Mouse (Mus musculus) neural tube, embryonic 11.5 days (tissue): Measurements from ENCODE around the gene Ache. TPM values are rescaled to one million over a fixed set of nuclear protein-coding genes. Genes with fewer than 3 reads are reported as not detected.

Experiments
- ATAC-seq: fragments of 200-750 bp; cut with Nextera tagmentation; 2 replicates; pipeline ENCODE4 v1.8.0; 2017; ENCODE audit warnings: moderate number of reproducible peaks, mild to moderate bottlenecking, moderate TSS enrichment, moderate library complexity; ENCODE audit not compliant: insufficient read depth, low FRiP score, low TSS enrichment
- DNase-seq: peaks from one replicate; pipeline ENCODE4 v3.0.0-alpha.2; 2015; ENCODE audit warnings: low spot score
- H3K27ac ChIP-seq: fragments of 300-500 bp; sonication (generic); 2 replicates; pipeline ENCODE4 v1.5.1; 2014; ENCODE audit warnings: low read depth, mild to moderate bottlenecking, low read length
- H3K27me3 ChIP-seq: fragments of 300-500 bp; sonication (generic); 2 replicates; pipeline ENCODE4 v1.6.1; 2014; ENCODE audit warnings: mild to moderate bottlenecking, low read length, mixed read lengths; ENCODE audit not compliant: control insufficient read depth, insufficient read depth
- H3K36me3 ChIP-seq: fragments of 300-500 bp; sonication (generic); 2 replicates; pipeline ENCODE4 v1.6.1; 2014; ENCODE audit warnings: mild to moderate bottlenecking, low read length, moderate library complexity, mixed read lengths; ENCODE audit not compliant: control insufficient read depth, insufficient read depth
- H3K4me1 ChIP-seq: fragments of 300-500 bp; sonication (generic); 2 replicates; pipeline ENCODE4 v1.6.1; 2014; ENCODE audit warnings: low read length, mixed read lengths; ENCODE audit not compliant: control insufficient read depth, insufficient read depth
- H3K4me2 ChIP-seq: fragments of 300-500 bp; sonication (generic); 2 replicates; pipeline ENCODE4 v1.6.1; 2014; ENCODE audit warnings: low read depth, mild to moderate bottlenecking, moderate library complexity
- H3K4me3 ChIP-seq: fragments of 300-500 bp; sonication (generic); 2 replicates; pipeline ENCODE4 v1.5.1; 2014; ENCODE audit warnings: low read depth, low read length
- H3K9ac ChIP-seq: fragments of 300-500 bp; sonication (generic); 2 replicates; pipeline ENCODE4 v1.6.1; 2014; ENCODE audit warnings: mild to moderate bottlenecking, low read length
- H3K9me3 ChIP-seq: fragments of 300-500 bp; sonication (generic); 2 replicates; pipeline ENCODE4 v1.6.1; 2016; ENCODE audit warnings: low read length; ENCODE audit not compliant: control insufficient read depth
- WGBS: fragments of 180-500 bp; shearing (Covaris S2); extraction: QIAGEN DNeasy Blood & Tissue Kit; methylation state at CpG from one replicate; pipeline ENCODE4 v1.1.7; 2014; 5-methylcytosine and 5-hydroxymethylcytosine counted together
- polyA plus RNA-seq: library from polyadenylated mRNA; unstranded; fragments of >200 nt; fragmentation: Nextera tagmentation; extraction: Ambion mirVana; gene quantifications from 2 replicates; pipeline ENCODE4 v1.2.1, GENCODE M21; 2014

Ache gene
- polyA plus RNA-seq, 1 experiment from 2014 or later, result 14.7 TPM

DNA sequence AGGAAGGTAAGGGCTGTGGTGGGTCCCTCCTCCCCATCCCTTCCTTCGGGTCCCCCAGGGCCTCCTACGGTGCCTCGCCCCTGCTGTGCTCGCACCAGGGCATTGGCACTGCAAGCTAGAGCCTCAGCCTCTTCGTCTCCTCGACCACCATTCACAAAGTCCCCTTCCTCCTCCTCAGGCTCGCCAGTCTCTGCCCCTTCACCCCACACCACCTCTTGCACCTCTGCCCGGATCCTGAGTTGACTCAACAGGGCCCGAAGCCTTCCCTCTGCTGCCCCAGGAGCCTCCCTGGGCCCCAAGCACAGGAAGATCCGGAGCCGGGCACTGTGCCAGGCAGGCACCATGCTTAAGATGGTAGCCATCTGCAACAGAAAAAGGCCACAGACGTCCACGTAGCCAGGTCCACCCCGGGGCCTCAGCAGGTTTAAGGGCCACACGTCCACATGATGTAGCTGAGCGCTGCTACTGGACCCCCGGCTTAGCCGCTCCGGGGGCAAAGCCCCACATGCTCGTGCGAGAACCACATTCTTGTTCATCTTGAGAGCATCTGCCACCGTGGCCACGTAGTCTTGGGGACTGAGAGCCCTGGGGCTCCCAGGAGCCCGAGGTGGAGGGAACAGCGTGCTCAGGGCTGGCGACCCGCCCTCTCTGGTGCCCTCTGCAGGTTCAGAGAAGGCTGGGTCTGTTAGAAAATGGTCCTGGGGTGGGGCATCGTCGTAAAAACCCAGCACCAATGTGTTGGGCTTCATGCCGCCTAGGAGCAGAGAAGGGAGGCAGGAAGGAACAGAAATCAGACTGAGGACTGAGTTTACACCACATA, 28.0 kb downstream of the Ache start:
- Histone ChIP-seq H3K4me3 (no peak overlapping the region), H3K9ac (no peak overlapping the region), H3K9me3 (no peaks in the 10 kb centered on the region), H3K36me3 (no peaks in the 10 kb centered on the region; the same call in 1 of the 2 replicates), H3K27ac (no peak overlapping the region), H3K27me3 (no peaks in the 10 kb centered on the region), H3K4me2 (no peak overlapping the region), H3K4me1 (peaks cover 21% of the 10 kb centered on the region)
- whole genome bisulfite sequencing, result 41% methylated on average over 30 of the region's 30 CpGs
- ATAC-seq (peak; percentile 15; the same call in 1 of the 2 replicates), DNase-seq (peak; percentile 42)

DNA sequence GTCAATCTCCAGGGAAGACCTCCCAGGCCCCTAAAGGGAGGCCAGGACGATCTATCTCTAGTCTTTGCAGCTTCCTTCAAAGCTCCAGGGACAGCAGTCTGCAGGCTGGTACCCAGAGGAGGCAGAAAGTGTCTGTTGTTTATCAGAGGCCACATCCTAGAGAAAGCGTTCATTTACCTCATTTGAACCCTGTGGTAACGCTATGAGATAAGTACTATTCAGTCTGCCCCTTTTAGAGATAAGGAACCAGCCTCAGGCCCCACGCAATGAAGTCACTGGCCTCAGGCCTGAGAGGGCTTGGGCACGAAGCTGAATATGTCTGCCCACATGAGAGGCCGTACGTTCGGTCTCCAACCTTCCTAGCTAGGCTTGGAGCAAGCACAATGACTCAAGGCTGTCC, 30.0 kb downstream of the Ache start:
- ATAC-seq, result no peak
- H3K4me1 ChIP-seq, result peaks cover 21% of the 10 kb centered on the region
- no peak overlapping the region for H3K4me2 ChIP-seq
- no peak overlapping the region for H3K4me3 ChIP-seq
- DNase-seq, result no peak
- H3K27me3 ChIP-seq, result no peaks in the 10 kb centered on the region
- H3K36me3 ChIP-seq, result no peaks in the 10 kb centered on the region; the same call in none of the 2 replicates
- H3K9ac ChIP-seq, result no peak overlapping the region
- 89% methylated on average over 8 of the region's 8 CpGs for WGBS
- H3K27ac ChIP-seq, result no peak overlapping the region
- no peaks in the 10 kb centered on the region for H3K9me3 ChIP-seq

DNA sequence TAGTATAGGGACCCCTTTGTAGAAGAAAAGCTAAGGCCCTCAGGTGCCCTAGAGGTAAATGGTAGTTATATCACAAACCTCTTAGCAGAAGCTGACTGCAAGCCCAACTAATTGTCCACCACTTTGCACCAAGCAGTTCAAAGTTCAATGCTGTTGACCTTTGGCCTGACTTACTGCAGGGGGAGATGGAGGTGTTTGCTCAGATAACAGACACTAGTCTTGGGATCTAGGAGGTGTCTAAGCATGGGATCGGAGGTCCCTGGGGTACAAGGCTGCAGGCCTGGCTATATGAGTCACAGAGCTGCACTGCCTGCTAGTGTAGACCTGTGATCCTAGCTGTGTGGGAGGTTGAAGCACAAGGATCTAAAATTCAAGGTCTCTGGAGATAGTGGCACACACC, 31.3 kb downstream of the Ache start:
- H3K4me2 ChIP-seq, result no peak overlapping the region
- H3K27me3 ChIP-seq, result no peaks in the 10 kb centered on the region
- no peak overlapping the region for H3K4me3 ChIP-seq
- 84% methylated on average over 1 of the region's 1 CpGs for WGBS
- peaks cover 12% of the 10 kb centered on the region; the same call in 1 of the 2 replicates for H3K4me1 ChIP-seq
- ATAC-seq, result no peak
- no peak overlapping the region for H3K27ac ChIP-seq
- H3K9ac ChIP-seq, result no peak overlapping the region
- DNase-seq, result no peak
- H3K36me3 ChIP-seq, result no peaks in the 10 kb centered on the region; the same call in none of the 2 replicates
- H3K9me3 ChIP-seq, result no peaks in the 10 kb centered on the region

DNA sequence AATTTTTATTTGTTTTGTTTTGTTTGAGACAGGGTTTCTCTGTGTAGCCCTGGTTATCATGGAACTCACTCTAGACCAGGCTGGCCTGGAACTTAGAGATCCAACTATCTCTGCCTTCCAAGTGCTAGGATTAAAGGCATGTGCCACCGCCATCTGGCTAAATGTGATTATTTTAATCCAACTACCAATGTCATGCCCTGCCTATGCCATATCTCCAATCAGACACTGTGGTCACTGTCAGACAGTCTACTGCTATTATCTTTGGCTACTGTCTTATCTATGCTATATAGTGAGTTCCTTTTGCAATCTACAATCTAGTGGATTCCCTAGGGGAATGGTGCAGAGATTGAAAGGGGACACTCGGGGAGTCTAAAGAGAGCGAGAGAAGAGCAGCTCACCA, 33.7 kb downstream of the Ache start:
- no peak overlapping the region for H3K27ac ChIP-seq
- 88% methylated on average over 3 of the region's 3 CpGs for WGBS

GRCm38 (mm10) chr5:137330910-137331309, 43.6 kb downstream of the Ache start:
- no peak for DNase-seq
- H3K36me3 ChIP-seq, result no peaks in the 10 kb centered on the region; the same call in 1 of the 2 replicates
- H3K4me3 ChIP-seq, result no peak overlapping the region
- no peak overlapping the region for H3K4me2 ChIP-seq
- H3K4me1 ChIP-seq, result no peaks in the 10 kb centered on the region
- no peak overlapping the region for H3K9ac ChIP-seq
- H3K27ac ChIP-seq, result no peak overlapping the region
- 89% methylated on average over 7 of the region's 7 CpGs for WGBS
- H3K27me3 ChIP-seq, result no peaks in the 10 kb centered on the region
- ATAC-seq, result no peak
- H3K9me3 ChIP-seq, result no peaks in the 10 kb centered on the region

More for the DNA sequence above, 33.7 kb downstream of the Ache start:
- Histone ChIP-seq H3K9me3 (no peaks in the 10 kb centered on the region), H3K4me2 (no peak overlapping the region), H3K9ac (no peak overlapping the region), H3K4me3 (no peak overlapping the region), H3K36me3 (no peaks in the 10 kb centered on the region; the same call in none of the 2 replicates), H3K4me1 (no peaks in the 10 kb centered on the region), H3K27me3 (no peaks in the 10 kb centered on the region)
- ATAC-seq, result no peak
- no peak for DNase-seq

DNA sequence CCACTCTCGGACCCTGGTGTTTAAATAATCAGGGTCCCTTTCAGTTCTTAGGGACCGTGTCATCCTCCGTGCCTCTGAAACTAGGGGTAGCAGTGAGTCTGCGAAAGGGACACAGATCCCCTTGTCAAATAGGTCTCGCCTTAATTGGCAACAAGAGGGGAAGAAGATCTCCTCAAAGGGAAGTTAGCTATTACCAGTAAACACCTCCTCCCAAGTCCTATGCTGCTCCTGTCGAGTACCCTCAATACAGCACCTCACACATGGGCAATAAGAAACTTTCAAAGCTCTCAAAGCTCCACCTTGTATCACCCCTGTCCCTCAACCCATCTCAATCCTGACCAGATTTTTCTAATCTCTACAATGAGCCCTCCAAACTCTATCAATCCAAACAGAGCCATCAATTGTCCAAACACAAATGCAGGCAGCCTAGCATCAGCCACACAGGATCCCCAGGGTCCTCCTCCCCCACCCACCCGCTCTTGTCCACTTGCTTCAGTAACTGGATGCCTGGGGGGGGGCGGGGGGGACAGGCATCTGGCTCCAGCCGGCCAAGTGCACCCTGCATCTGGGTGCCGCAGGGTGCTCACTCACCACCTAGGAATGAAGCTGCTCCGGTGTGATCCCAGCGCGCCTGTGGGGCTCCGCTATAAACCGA, 45.7 kb downstream of the Ache start:
- no peaks in the 10 kb centered on the region for H3K27me3 ChIP-seq
- H3K36me3 ChIP-seq, result no peaks in the 10 kb centered on the region; the same call in 1 of the 2 replicates
- H3K27ac ChIP-seq, result no peak overlapping the region
- peak overlapping the region; percentile 74 for H3K4me2 ChIP-seq
- H3K4me1 ChIP-seq, result no peaks in the 10 kb centered on the region
- no peak for DNase-seq
- peak overlapping the region; percentile 53 for H3K4me3 ChIP-seq
- ATAC-seq, result peak; percentile 36; the same call in 1 of the 2 replicates
- H3K9ac ChIP-seq, result peak overlapping the region; percentile 60
- H3K9me3 ChIP-seq, result no peaks in the 10 kb centered on the region
- WGBS, result 17% methylated on average over 15 of the region's 15 CpGs

- Histone ChIP-seq H3K27ac (no peak within 1 kb of the TSS), H3K4me2 (peak within 1 kb of the TSS; percentile 74), H3K9me3 (no peaks in the 10 kb centered on the region), H3K4me3 (peak within 1 kb of the TSS; percentile 53), H3K4me1 (peaks cover under 1% of the 10 kb centered on the region; the same call in 1 of the 2 replicates), H3K36me3 (no peaks in the 10 kb centered on the region), H3K27me3 (no peaks in the 10 kb centered on the region), H3K9ac (peak within 1 kb of the TSS; percentile 60)
- DNase-seq, result peak; percentile 94
- ATAC-seq, result peak; percentile 90
- WGBS, result under 1% methylated on average over 44 of the region's 44 CpGs
Observed at GRCm38 (mm10) chr5:137333512-137334174, 46.3 kb downstream of the Ache start, which contains the start of gene Slc12a9. Gene Slc12a9 (minus strand): TSS chr5:137333597.

DNA sequence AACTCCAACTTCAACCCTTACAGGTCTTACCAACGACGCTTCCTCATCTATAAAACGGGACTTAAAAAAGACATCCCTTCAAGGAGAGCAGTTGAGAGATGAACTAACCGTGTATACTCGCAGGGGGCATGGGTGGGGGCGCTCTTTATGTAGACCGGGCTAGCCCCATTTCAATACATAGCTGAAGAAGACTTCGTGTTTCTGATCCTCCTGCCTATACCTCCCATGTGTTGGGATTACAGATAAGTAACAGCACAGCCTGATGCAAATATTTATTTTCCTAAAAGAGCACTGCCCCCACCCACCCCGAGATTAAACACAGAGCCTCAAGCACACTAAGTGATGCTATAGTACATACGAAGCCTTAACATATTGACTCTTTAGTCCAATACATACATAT, 47.0 kb downstream of the Ache start:
- Histone ChIP-seq H3K9me3 (no peaks in the 10 kb centered on the region), H3K4me1 (peaks cover 6% of the 10 kb centered on the region; the same call in 1 of the 2 replicates), H3K27me3 (no peaks in the 10 kb centered on the region), H3K4me3 (no peak overlapping the region; the same call in 1 of the 2 replicates), H3K36me3 (no peaks in the 10 kb centered on the region), H3K4me2 (no peak overlapping the region), H3K9ac (no peak overlapping the region), H3K27ac (no peak overlapping the region)
- no peak for ATAC-seq
- no peak for DNase-seq
- 59% methylated on average over 10 of the region's 10 CpGs for WGBS
